Mouse (Mus musculus) layer of hippocampus, adult 2 months (tissue): ENCODE measurements around the gene Plcb2. TPM values are rescaled to one million over a fixed set of nuclear protein-coding genes. Genes with fewer than 3 reads are reported as not detected.

ENCODE experiments used
- DNase-seq, 2 experiments: peaks; one replicate each; pipeline ENCODE4 v3.0.0; 2022; ENCODE audit warnings: low spot score in 2 of 2
- H3K27ac ChIP-seq: fragments of 200-600 bp; 2 replicates; pipeline ENCODE4 v1.8.1; 2022
- H3K4me3 ChIP-seq: fragments of 200-600 bp; 2 replicates; pipeline ENCODE4 v1.8.1; 2022; ENCODE audit warnings: mild to moderate bottlenecking
- CTCF ChIP-seq: fragments of 200-600 bp; conservative IDR thresholded peaks from 2 replicates; pipeline ENCODE4 v1.8.1; 2022; ENCODE audit warnings: antibody characterized with exemption, mild to moderate bottlenecking, moderate library complexity
- total RNA-seq, 2 experiments: library from RNA; stranded (reverse); gene quantifications; 2 replicates each; pipeline ENCODE4 v1.2.3; 2021

Gene Plcb2
- total RNA-seq, 2 experiments from 2014 or later = 2.3 to 2.6 TPM

- Histone ChIP-seq H3K27ac (no peak overlapping the region), H3K4me3 (no peak overlapping the region)
- DNase-seq = no peak
- no peak for TF ChIP-seq CTCF
Observed at GRCm38 (mm10) chr2:118729194-118729593, 956 bp upstream of the Plcb2 start.

- H3K27ac ChIP-seq = no peak overlapping the region
- TF ChIP-seq CTCF = no peak
- no peak overlapping the region for H3K4me3 ChIP-seq
- no peak for DNase-seq
Observed at GRCm38 (mm10) chr2:118727911-118728310, 327 bp downstream of the Plcb2 start.

- no peak for DNase-seq
- H3K4me3 ChIP-seq = no peak overlapping the region
- TF ChIP-seq CTCF = no peak
Observed at GRCm38 (mm10) chr2:118726873-118727272, 1.4 kb downstream of the Plcb2 start.

DNA sequence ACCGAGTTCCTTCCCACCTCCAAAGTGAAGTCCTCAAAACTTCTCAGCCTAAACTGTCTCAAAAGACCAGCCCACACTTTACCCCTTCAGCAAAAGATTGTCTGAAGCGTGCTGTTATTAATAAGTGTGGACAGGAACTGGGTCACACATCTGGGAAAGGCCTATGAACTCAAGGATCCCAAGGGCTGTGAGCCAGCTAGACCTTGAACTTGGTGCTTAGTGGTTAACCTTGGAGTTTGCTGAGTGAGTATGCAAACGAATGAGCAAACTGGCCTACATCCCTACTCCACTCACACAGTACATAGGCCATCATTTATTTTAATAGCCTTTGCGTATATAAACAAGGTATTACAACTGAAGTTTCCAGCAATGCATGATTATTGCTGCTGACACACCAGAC lies 2.7 kb downstream of the Plcb2 start:
- H3K27ac ChIP-seq = no peak overlapping the region
- DNase-seq = no peak
- no peak overlapping the region for H3K4me3 ChIP-seq
- no peak for TF ChIP-seq CTCF

More at GRCm38 (mm10) chr2:118726873-118727272, 1.4 kb downstream of the Plcb2 start:
- no peak overlapping the region for H3K27ac ChIP-seq

- Histone ChIP-seq H3K4me3 (no peak overlapping the region), H3K27ac (no peak overlapping the region)
- no peak for DNase-seq
- no peak for TF ChIP-seq CTCF
Observed at GRCm38 (mm10) chr2:118723693-118724486, 4.3 kb downstream of the Plcb2 start.

GRCm38 (mm10) chr2:118716677-118717076 lies 11.6 kb downstream of the Plcb2 start:
- no peak for TF ChIP-seq CTCF
- no peak overlapping the region for H3K4me3 ChIP-seq
- H3K27ac ChIP-seq = no peak overlapping the region
- no peak for DNase-seq

GRCm38 (mm10) chr2:118714230-118714629 lies 14.0 kb downstream of the Plcb2 start:
- DNase-seq = peak; percentile 58 to 84
- no peak overlapping the region for H3K4me3 ChIP-seq
- TF ChIP-seq CTCF = no peak
- peak overlapping the region; percentile 84 for H3K27ac ChIP-seq

- no peak for DNase-seq
- no peak for TF ChIP-seq CTCF
- H3K4me3 ChIP-seq = no peak overlapping the region
- H3K27ac ChIP-seq = peak overlapping the region; percentile 84; the same call in 1 of the 2 replicates
Observed at GRCm38 (mm10) chr2:118713631-118714030, 14.6 kb downstream of the Plcb2 start.

- H3K4me3 ChIP-seq = peak overlapping the region; percentile 45
- TF ChIP-seq CTCF = no peak
- DNase-seq = no peak
- H3K27ac ChIP-seq = peak overlapping the region; percentile 14; the same call in 1 of the 2 replicates
Observed at GRCm38 (mm10) chr2:118711038-118711494, 17.2 kb downstream of the Plcb2 start.

DNA sequence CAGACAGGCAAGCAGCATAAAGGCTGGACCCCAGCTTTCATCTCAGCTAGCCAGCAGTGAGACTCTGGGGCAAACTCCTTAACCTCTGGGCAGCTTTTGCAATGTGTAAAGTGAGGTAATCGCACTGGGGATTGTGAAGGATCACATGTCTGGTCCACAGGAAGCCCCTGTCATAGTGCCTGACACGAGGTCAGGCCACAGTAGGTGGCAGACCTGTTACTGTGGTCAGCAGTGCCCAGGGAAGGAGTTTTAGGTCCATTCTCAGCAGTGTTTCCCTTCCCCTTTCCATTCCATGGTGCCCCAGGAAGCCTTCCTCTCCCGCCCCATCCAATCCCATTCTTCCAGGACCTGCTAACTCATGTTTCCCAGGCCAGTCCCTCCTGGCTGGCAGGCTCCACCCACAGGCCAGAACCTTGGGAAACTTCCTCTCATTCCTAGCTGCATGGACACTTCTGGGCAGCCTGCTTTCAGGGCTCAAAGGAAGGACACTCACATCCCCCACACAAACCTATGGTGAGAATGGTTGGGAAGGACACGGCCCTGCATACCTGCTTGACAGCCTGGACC lies 18.5 kb downstream of the Plcb2 start:
- DNase-seq = no peak
- TF ChIP-seq CTCF = no peak
- no peak overlapping the region for H3K4me3 ChIP-seq
- no peak overlapping the region for H3K27ac ChIP-seq

GRCm38 (mm10) chr2:118708472-118708871 lies 19.8 kb downstream of the Plcb2 start:
- DNase-seq = no peak
- Histone ChIP-seq H3K27ac (no peak overlapping the region), H3K4me3 (no peak overlapping the region)
- no peak for TF ChIP-seq CTCF

- TF ChIP-seq CTCF = peak; percentile 35
- H3K27ac ChIP-seq = peak overlapping the region; percentile 67
- DNase-seq = no peak
- H3K4me3 ChIP-seq = no peak overlapping the region
Observed at GRCm38 (mm10) chr2:118706436-118706835, 21.8 kb downstream of the Plcb2 start.

DNA sequence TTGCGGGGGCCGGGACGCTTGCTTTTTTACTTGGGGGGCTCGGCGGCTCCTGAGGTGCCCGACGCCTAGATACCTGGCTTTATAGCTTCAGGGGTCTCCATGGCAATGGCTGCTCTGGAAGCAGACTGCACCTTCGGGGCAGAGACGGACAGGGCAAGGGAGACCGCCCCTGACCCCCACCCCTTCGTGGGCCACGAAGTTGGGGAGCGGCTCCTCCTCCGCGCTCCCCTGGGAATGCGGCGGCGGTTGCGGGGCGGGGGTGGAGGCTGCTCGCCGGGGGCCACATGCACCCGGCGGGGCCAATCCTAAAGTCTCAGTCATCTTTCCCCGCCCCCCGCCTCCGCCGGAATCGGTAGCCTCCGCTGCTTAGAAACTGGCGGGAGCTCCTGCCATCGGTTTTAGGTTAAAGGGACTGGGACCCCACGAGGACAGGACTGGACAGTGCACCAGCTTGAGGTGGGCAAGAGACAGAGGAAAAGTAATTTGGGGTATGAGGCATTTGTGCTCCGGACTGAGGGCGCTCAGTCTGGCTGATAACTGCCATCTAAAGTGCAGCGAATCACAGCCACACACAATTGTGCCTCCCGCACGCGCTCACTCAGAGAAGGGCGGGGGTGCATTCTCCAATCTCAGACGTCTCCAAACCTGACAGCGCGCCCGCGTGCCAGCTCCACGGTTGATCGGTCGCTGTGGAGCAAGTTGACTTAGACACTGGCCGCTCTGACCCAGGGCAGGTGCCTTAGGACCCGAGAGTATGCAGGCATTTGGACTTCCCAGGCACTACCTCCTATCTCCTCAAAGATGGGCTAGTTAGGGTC lies 24.1 kb downstream of the Plcb2 start, which contains the start of gene Ankrd63:
Gene Ankrd63 (minus strand): TSS at position 51 of the 818 bp plus-strand sequence.
- DNase-seq = no peak
- Histone ChIP-seq H3K27ac (peak within 1 kb of the TSS; percentile 80), H3K4me3 (peak within 1 kb of the TSS; percentile 58)
- no peak for TF ChIP-seq CTCF
